Mouse (Mus musculus): ENCODE data around the gene Pcgf2.
"Not testable (repeated sequence)": the region's sequence is repeated elsewhere in the genome, so short reads cannot be mapped to it uniquely, and the experiment has no call there.

The Pcgf2 gene

DNA sequence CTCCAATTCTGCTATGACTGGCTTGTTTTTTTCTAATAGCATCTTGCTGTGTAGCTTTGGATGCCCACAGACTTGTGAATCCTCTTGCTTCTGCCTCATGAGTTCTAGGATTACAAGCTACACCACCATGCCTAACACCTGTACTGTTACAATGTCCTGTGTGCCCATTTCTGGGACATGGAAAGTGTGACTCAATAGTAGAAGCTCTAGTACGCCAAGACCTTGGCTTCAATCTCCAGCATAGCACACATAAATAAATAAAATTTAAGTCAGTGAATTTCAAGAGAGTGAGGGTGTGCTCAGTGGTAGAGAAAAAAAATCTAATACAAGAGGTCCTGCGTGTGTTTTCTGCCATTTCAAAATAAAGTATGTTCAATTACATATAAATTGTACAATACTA, 46.1 kb downstream of the Pcgf2 start:
- DNase-seq (ENCODE audit: low read depth, low spot score), result no peak

DNA sequence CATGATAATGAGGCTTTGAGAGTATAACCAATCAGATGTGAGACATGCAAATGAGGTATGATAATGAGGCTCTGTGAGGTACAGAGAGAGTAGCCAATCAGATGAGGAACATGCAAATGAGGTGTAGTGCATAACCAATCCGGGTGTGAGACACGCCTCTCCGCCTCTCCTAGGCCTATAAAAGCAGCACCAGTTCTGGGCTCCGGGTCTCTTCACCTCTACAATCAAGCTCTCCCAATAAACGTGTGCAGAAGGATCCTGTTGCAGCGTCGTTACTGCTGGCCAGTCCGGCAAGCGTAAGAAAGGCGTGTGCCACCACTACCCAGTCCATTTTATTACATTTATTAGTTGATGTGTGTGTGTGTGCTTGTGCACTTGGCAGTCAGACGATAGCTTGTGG, 46.9 kb downstream of the Pcgf2 start:
- DNase-seq (ENCODE audit: low read depth, low spot score), result not testable (repeated sequence)

DNA sequence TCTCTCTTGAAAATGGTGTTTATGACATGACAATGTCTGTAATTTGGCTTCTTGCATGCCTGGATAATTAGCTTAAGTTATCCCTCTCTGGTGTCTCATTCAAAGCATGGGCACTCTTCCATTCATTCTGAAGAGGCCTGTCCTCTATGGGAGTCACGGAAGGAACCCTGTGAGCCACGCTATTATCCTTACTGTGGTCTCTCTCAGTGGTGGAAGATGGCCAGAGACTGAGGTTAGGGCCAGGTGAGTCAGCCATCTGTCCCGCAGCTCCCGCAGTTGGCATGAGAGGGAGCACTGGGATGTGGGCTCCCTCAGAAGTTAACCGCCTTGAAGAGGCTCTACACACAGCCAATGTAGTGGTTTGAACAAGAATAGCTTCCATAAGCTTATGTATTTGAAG, 50.0 kb downstream of the Pcgf2 start:
- no peak for DNase-seq (ENCODE audit: low read depth, low spot score)

DNA sequence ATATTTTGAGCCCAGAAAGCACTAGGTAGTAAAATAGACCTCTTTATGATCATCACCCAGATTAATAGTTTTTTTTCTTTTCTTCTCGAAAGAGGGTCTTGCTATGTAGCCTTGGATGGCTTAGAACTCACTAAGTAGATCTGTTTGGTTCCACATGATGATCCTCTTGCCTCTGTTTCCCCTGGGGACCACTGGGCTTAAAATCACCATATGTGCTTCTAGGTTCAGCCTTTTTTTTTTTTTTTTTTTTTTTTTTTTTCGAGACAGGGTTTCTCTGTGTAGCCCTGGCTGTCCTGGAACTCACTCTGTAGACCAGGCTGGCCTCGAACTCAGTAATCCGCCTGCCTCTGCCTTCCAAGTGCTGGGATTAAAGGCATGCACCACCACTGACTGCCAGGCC, 51.8 kb downstream of the Pcgf2 start:
- DNase-seq (ENCODE audit: low read depth, low spot score), result not testable (repeated sequence)

DNA sequence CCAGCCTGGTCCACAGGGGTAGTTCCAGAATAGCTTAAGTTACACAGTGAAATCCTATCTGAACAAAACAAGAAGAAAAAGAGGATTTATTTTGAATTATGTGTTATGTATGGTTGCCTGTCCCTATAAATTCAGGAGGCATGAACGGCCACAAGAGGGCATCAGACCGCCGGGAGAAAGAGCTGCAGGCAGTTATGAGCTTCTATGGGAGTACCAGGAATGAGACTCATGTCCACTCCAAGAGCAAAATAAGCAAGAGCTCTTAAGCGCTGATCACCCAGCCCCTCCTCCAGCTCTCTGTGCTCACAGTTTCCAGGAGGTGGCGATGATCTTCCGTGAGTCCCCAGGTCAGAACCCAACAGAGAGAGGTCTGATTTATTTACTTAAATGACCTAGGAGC, 55.5 kb downstream of the Pcgf2 start:
- no peak for DNase-seq (ENCODE audit: low read depth, low spot score)

DNA sequence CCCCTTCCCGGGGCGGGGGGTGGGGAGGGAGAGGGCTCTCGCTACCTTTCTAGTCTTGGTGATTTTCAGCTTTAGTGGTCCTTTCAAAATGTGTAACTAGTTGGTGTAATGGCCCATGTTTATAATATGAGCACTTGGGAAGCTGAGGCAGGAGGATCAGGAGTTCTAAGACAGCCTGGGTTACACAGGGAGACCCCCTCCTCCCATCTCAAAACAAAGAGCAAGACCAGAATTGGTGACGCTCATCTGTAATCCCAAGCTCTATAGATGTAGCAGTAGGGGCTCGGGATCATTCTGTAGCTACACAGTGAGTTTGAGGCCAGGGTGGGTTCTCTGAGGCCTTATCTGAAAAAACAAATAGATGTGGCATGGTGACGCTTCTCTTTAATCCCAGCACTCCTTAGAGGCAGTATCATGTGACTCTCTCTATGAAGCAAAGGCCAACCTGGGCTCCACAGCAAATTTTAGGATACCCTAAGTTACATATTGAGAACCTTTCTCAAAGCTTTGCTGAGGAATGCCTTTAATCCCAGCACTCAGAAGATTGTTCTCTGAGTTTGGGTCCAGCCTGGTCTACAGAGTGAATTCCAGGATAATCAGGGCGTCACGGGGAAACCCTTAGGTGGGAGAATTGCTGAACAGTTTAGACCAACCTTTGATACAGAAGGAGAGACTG, 56.8 kb downstream of the Pcgf2 start:
- DNase-seq (ENCODE audit: low read depth, low spot score), result no peak

DNA sequence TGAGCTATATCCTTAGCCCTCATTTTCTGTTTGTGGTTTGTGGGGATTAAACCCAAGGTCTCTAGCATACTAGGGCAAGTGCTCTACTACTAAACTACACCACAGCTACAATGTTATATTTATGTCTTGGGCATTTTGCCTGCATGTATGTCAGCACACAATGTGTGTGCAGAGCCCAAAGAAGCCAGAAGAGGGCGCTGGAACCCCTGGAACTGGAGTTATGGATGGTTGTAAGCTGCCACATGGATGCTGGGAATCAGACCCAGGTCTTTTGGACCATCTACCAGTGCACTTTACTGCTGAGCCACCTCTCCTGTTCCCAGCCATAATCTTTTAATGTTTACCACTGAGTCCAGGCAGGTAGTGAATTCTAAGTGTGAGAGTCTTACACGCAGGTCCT, 57.6 kb downstream of the Pcgf2 start:
- no peak for DNase-seq (ENCODE audit: low read depth, low spot score)

DNA sequence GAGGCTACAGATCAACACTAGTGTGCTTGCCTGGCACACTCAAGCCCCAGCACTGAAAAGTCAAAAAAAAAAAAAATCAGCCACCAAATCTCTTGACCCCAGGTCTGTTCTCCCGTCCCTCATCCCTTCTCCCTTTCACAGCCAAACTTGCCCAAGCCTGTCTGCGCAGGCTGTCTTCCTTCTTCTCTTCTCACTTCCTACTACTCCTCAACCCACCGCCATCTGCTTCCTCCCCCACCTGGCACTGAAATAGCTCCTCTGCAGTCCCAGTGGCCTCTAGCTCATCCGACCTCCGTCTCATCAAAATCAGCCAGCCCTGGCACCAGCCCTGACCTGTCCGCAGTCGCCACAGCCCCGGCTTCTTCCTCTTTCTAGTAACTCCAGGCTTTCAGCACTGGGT, 58.6 kb downstream of the Pcgf2 start:
- no peak for DNase-seq (ENCODE audit: low read depth, low spot score)
